Mouse (Mus musculus) testis, adult 2 months (tissue): ENCODE measurements around the gene Tap2. TPM values are rescaled to one million over a fixed set of nuclear protein-coding genes. Genes with fewer than 3 reads are reported as not detected.
A peak's percentile ranks its signal among the peaks of the same experiment; 100 is the strongest.

Experiments
- H3K27ac ChIP-seq: fragments of 200-500 bp; 2 replicates; pipeline ENCODE4 v1.5.1; 2012; ENCODE audit warnings: low read depth, low read length; ENCODE audit not compliant: control insufficient read depth, insufficient read depth
- H3K27me3 ChIP-seq: fragments of 200-500 bp; 2 replicates; pipeline ENCODE4 v1.6.1; 2012; ENCODE audit warnings: mild to moderate bottlenecking, low read length, moderate library complexity; ENCODE audit not compliant: control insufficient read depth, insufficient read depth
- H3K36me3 ChIP-seq: fragments of 200-500 bp; 2 replicates; pipeline ENCODE4 v1.6.1; 2012; ENCODE audit warnings: mild to moderate bottlenecking, low read length; ENCODE audit not compliant: control insufficient read depth, insufficient read depth
- H3K4me1 ChIP-seq: fragments of 200-500 bp; 2 replicates; pipeline ENCODE4 v1.6.1; 2012; ENCODE audit warnings: low read length; ENCODE audit not compliant: control insufficient read depth, insufficient read depth
- H3K4me3 ChIP-seq: fragments of 200-500 bp; 2 replicates; pipeline ENCODE4 v1.5.1; 2012; ENCODE audit warnings: low read depth, mild to moderate bottlenecking, low read length, moderate library complexity, mixed read lengths; ENCODE audit not compliant: control insufficient read depth
- CTCF ChIP-seq: fragments of 200-500 bp; IDR thresholded peaks from 2 replicates; pipeline ENCODE4 v1.5.1; 2012; ENCODE audit warnings: low read depth, mild to moderate bottlenecking, inconsistent platforms, low read length, moderate library complexity; ENCODE audit not compliant: control insufficient read depth, insufficient read depth, insufficient replicate concordance
- POLR2A ChIP-seq: fragments of 200-500 bp; IDR thresholded peaks from 2 replicates; pipeline ENCODE4 v1.6.1; 2012; ENCODE audit warnings: low read depth, mild to moderate bottlenecking, inconsistent platforms, low read length, moderate library complexity; ENCODE audit not compliant: control insufficient read depth
- polyA plus RNA-seq: library from polyadenylated mRNA; depleted of rRNA; stranded (reverse); fragments of >200 nt; gene quantifications from 2 replicates; pipeline ENCODE4 v1.2.3, GENCODE M21; 2012

The Tap2 gene
- polyA plus RNA-seq, 1 experiment: 1.3 TPM

- Histone ChIP-seq H3K27ac (no peak overlapping the region), H3K27me3 (peaks cover 2% of the 10 kb centered on the region; the same call in 1 of the 2 replicates), H3K4me1 (peaks cover 11% of the 10 kb centered on the region), H3K36me3 (no peaks in the 10 kb centered on the region), H3K4me3 (no peak overlapping the region)
- TF ChIP-seq CTCF (no peak), POLR2A (no peak)
Observed at GRCm38 (mm10) chr17:34201506-34202055, 1.7 kb upstream of the Tap2 start.

DNA sequence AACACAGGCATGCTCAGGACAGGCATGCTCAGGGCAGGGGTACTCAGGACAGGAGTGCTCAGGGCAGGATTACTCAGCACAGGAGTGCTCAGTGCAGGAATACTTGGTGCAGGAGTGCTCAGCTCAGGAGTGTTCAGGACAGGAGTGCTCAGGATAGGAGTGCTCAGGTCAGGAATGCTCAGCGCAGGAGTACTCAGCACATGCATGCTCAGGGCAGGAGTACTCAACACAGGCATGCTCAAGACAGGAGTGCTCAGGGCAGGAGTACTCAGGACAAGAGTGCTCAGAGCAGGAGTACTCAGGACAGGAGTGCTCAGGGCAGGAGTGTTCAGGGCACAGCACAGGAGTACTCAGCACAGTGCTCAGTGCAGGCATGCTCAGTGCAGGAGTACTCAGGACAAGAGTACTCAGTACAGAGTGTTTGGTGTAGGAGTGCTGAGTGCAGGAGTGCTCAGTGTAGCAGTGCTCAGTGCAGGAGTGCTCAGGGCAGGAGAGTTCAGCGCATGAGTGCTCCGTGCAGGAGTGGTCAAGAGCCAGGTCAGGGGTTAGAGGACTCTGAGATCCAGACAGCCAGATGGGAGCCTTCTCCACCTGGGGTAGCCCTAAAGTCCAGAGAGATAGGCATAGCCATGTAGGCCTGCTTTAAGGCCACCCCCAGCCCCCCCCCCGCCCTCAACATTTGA is 426 bp upstream of the Tap2 start:
- TF ChIP-seq POLR2A (no peak), CTCF (no peak)
- H3K4me1 ChIP-seq: peaks cover 4% of the 10 kb centered on the region; the same call in 1 of the 2 replicates
- no peaks in the 10 kb centered on the region for H3K36me3 ChIP-seq
- H3K4me3 ChIP-seq: no peak overlapping the region
- no peak overlapping the region for H3K27ac ChIP-seq
- H3K27me3 ChIP-seq: 0 out of 2 replicates have a peak, but pooled peaks cover 2% of the 10 kb centered on the region

- H3K27ac ChIP-seq: no peak overlapping the region
- no peaks in the 10 kb centered on the region for H3K27me3 ChIP-seq
- TF ChIP-seq CTCF: peak; percentile 76
- TF ChIP-seq POLR2A: no peak
Observed at GRCm38 (mm10) chr17:34204303-34205010, 1.1 kb downstream of the Tap2 start.

GRCm38 (mm10) chr17:34205021-34205745 is 1.9 kb downstream of the Tap2 start:
- peak overlapping the region; percentile 87; the same call in 1 of the 2 replicates for H3K4me3 ChIP-seq
- H3K4me1 ChIP-seq: no peaks in the 10 kb centered on the region; the same call in 1 of the 2 replicates
- no peak for TF ChIP-seq POLR2A
- no peak for TF ChIP-seq CTCF
- H3K36me3 ChIP-seq: no peaks in the 10 kb centered on the region
- H3K27me3 ChIP-seq: no peaks in the 10 kb centered on the region
- no peak overlapping the region for H3K27ac ChIP-seq

More at GRCm38 (mm10) chr17:34204303-34205010, 1.1 kb downstream of the Tap2 start:
- Histone ChIP-seq H3K36me3 (no peaks in the 10 kb centered on the region), H3K4me1 (no peaks in the 10 kb centered on the region; the same call in 1 of the 2 replicates), H3K4me3 (peak overlapping the region; percentile 87)

DNA sequence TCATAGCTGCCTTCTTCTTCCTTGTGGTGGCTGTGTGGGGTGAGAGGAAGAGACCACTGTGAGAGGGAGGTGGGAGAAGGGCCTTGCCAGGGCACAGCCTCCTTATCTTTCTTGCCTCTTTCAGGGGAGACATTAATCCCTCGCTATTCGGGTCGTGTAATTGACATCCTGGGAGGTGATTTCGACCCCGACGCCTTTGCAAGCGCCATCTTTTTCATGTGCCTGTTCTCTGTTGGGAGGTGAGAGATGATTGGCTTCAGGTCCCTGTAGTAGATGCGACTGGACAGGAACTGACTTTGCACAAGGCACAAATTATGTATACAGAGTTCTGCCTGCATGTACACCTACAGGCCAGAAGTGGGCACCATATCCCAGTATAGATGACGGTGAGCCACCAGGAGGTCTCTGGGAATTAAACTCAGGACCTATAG is 2.4 kb downstream of the Tap2 start:
- Histone ChIP-seq H3K27me3 (no peaks in the 10 kb centered on the region), H3K4me1 (no peaks in the 10 kb centered on the region; the same call in 1 of the 2 replicates), H3K27ac (no peak overlapping the region), H3K4me3 (no peak overlapping the region), H3K36me3 (no peaks in the 10 kb centered on the region)
- TF ChIP-seq POLR2A (no peak), CTCF (no peak)

DNA sequence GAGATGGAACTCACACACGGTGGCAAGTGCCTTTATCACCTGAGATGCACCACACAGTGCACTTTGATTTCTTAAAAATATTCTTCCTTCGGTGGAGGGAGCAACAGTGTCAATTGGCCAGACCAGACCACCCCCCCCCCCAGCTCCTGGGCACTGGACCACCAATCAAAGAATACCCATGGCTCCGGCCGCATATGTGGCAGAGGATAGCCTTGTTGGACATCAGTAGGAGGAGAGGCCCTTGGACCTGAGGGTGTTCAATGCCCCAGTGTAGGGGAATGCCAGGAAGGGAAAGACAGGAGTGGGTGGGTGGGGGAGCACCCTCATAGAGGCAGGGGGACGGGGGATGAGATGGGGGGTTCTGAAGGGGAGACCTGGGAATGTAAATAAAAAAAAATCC is 3.4 kb downstream of the Tap2 start:
- no peaks in the 10 kb centered on the region for H3K36me3 ChIP-seq
- TF ChIP-seq POLR2A (no peak), CTCF (no peak)
- no peaks in the 10 kb centered on the region for H3K27me3 ChIP-seq
- no peak overlapping the region for H3K4me3 ChIP-seq
- no peaks in the 10 kb centered on the region; the same call in 1 of the 2 replicates for H3K4me1 ChIP-seq
- no peak overlapping the region for H3K27ac ChIP-seq

GRCm38 (mm10) chr17:34207456-34207855 is 4.1 kb downstream of the Tap2 start:
- TF ChIP-seq CTCF (no peak), POLR2A (no peak)
- H3K27ac ChIP-seq: no peak overlapping the region
- H3K4me1 ChIP-seq: no peaks in the 10 kb centered on the region; the same call in 1 of the 2 replicates
- H3K4me3 ChIP-seq: no peak overlapping the region
- H3K36me3 ChIP-seq: no peaks in the 10 kb centered on the region
- H3K27me3 ChIP-seq: no peaks in the 10 kb centered on the region
